Mouse (Mus musculus) spleen, embryonic (tissue): ENCODE results near the gene H2afy2.

Experiments used
- CTCF ChIA-PET: fragments of 350-600 bp; sonication (Branson Sonifier 250); formaldehyde crosslinking; loops from one replicate; lab custom pipeline; 2022; lab: Charles Lee

Gene H2afy2

DNA sequence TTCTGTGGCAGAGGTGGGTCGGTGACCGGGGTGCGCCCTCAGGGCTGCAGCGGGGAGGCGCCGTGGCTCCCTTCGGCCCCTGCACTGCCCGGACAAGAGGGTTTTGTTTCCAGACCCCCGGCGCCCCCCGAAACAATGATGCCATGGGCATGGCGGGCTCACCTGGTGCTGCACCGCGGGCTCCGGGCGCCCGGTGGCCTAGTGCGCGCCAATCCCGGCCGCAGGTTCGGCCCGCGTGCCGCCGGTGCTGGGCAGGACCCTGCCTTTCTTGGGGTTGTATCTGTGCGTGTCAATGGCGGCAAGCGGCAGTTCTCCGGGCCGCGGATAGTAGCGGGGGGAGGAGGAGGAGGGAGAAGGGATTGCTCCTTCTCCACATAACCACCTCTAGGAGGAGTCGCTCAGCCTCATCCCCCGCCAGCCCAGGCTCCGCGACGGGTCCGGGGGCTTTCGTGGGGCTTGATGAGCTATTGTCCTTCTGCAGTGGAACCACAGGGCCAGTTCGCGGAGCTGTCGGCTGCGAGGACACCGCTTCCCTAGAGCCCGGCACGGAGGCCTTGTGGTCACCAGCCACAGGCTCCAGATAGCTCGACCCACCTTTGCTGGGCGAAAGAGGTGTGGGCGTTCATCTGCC lies at the start of gene H2afy2:
TSS of gene H2afy2 (minus strand) at position 527 of the 631 bp plus-strand sequence.
- CTCF ChIA-PET: no interaction called here

DNA sequence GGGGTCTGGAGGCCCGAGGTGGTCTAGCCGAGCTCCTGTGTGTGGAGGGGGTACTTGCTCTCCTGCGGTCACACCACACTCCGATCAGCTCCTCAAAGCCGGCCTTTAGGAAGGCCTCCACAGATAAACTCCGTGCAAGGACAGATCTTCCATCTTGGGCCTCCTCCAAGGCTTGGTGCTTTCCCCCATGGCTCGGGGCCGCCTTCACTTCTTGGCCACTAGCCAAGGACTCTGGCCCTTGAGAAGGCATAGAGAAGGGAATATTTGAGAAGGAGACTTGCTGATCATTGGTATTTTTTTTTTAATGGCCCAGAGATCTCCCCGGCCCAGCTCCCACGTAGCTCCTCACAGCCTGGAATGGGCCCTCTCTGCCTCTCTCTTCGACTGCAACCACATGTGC lies 48.8 kb upstream of the H2afy2 start:
- CTCF ChIA-PET: no interaction called here

DNA sequence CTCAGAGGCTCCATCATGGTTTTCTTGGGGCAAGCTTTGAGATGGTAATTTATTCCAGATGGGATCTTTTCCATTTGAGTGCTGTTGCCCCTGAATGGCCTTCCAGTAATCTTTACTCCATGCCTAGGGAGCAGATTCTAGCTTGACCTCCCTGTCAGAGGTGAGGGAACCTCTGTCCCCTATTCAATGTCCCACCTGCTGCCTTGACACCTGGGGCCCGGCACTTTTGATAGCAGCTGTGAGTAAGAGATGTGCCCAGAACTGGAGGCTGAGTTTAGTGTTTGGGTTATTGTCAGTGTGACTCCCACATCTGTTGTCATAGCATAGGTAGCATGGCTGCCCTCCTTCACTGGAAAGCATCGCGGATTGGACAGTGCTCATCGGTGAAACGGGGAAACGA lies 47.8 kb upstream of the H2afy2 start:
- CTCF ChIA-PET: no interaction called here

DNA sequence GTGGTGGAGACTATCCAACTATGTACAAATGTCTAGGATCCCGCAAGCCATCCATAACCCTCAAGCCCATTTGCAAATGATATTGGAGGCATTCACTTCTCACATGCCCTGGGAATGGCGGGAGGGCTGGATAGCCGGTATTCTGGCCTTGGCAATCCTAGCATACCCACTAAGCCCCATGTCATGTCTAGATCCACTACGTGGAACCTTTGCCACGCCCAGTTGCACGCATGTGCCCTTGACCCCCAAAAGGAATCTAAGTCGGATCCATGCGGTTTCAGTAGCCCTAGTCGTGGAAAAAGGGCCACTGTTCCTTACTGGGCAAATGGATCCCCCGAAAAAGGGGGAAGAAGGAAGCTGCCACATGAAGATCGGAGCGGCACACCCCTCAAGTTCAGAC lies 47.3 kb upstream of the H2afy2 start:
- CTCF ChIA-PET: no interaction called here

DNA sequence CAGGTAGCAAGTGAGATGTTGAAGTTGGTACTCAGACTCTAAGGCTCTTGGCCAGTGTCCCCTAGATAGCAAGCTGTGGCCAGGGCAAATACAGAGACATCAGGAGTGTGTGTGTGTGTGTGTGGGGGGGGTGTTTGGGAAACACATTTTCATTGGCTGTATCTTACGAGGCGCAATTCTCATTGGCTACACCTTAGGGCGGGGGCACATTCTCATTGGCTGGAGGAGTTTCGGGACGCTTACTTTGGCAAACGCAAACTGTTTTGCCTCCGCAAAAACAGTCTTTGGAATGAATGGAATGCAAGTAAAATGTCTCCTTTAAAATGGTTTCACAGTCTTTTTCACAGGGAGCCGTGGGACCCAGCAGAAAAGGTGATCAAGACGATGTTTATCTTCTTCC lies 46.9 kb upstream of the H2afy2 start:
- CTCF ChIA-PET: no interaction called here

DNA sequence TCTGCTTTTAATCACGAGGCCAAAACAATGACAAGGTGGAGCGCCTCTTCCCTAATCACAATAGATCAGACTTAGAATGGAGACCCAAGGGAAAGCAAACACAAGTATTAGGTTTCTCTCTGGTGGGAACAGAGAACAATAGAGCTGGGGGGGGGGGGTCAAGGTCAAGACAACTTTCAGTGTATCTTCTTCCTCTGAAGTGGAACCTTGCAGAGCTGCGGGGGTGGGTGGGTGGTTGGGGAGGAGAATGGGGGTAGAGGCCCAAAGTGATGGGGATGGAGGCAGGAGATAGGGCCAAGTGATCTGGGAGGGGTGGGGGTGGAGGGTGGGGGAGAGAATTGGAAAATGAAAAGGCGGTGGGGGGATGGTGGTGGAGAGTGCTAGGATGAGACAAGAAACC lies 45.1 kb upstream of the H2afy2 start:
- CTCF ChIA-PET: no interaction called here

DNA sequence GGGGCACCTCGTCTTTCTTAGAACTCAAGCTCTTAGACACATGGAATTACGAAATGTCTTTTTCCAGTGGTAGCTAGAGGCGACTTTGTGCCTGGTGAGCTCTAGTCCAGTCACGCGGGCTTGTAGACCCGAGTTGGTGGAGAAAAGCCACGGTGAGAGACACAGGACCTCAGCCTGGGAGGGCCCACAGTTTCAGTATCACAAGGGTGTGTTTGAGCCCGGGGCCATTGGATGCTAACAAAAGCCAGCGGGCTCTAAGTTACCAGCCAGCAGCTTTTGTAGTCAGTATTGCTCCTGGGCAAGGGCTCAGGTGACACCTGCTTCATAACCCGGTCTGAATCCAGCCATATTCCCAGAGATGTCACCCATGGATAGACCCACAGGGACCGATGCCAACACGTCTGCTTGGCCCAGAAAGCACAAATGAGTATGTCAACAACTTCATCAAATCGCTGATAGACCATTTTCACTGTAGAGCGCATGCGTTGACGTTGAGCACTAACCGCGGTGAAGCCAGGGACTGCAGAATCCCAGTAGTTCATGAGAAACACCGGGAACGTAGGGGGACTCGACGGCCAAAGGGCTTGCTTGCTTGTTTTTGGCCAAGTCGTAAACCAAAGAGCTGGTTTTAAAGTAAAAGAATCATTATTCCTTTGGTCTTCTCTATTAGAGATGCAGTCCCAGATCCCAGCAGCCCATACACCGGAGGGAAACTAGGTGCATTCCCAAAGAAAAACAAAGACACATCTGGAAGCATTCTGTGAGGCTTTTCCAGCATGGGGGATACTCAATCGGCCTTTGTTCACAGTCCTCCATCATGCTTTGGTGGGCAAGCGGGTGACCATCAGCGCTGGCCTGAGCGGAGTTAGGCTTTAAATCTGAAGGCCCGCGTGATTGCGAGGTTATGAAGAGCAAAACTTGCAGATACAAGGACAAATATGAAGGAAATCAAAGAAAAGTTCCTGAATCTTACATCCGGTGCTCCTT lies 44.3 kb upstream of the H2afy2 start:
- CTCF ChIA-PET: no interaction called here

DNA sequence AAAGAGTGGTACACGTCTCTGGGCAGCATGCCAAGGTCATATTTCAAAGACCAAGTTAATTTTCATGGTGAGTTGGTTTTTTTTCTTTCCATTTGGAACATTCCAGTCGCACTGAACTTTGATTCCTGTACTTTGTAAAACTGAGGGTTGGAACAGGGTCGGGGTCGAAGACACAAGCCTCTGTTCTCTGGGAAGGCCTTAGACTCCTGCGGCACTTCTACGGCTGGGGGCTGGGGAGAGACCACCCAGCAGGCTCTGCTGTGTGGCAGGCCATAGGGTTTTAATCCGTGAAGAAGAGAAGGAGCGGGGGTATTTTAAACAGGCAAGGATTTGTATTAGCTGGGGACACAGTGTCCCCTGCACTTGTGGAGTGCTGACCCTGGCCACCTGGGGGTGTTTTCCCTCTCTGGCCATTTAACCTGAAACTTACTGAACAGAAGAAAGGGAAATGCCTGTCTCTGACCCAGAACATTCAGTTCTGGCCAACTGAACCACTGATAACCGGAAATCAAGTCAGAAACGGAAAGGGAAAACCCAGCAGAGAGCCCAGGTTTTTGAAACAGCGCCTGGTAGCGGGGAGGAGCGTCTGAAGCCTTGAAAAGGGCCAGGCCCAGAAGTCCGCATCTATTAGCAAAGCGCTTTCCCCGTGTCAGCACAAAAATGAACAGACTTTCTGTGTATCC lies 42.9 kb upstream of the H2afy2 start:
- CTCF ChIA-PET: no interaction called here

DNA sequence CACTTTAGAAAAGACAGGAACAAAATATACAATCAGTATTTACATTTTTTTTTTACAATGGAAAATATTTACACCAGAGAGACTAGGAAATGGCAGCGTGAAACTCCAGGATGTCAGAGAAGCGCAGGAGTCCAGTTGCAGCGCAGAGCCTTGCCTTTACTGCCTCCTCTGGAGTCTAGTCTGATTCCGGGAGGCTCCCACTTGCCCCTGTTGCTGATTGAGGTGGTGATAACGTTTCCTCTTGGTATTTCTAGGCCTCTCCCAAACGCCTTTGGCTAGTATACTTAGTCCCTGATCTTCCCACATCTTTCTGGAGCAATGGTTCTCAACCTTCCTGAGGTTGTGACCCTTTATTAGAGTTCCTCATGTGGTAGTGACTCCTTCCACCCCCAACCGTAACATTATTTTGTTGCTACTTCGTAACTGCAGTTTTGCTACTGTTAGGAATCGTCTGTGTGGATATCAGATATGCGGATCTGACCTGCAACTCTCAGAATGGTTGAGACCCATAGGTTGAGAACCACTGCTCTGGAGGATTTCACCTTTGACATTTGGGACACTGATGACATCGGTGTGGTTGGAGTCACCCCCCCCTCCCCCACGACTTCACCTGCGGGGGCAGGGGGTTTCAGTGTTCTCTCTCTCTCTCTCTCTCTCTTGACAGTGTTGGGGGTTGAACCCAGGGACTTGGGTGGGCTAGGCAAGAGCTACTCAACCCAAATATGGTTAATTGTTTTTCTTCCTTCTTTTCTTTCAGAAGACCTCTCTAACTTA lies 42.2 kb upstream of the H2afy2 start:
- CTCF ChIA-PET: interaction anchor here (0.7 kb wide), 1 partner anchor 273 kb away, joined by 3 read pairs; no protein-coding TSS in a partner anchor

DNA sequence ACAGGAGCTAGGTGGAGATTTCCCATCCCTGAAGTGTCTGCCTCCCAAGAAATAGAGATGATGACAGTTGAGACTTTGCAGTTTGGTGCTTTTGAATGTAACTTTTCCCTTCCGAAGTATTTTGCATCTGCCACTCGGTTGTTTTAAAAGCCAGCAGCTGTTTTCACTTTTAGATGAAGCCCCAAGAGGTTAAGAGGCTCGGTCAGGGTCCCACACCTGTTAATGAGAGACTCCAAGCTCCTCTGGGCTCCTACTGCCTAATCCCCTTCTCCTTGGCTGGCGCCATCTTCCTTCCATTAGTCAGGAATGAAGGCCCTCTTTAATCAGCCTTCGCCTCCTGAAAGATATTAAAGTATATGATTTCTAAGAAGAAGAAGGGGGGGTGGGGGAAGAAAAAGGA lies 41.6 kb upstream of the H2afy2 start:
- CTCF ChIA-PET: interaction anchor here (0.7 kb wide), 1 partner anchor 273 kb away, joined by 3 read pairs; no protein-coding TSS in a partner anchor

DNA sequence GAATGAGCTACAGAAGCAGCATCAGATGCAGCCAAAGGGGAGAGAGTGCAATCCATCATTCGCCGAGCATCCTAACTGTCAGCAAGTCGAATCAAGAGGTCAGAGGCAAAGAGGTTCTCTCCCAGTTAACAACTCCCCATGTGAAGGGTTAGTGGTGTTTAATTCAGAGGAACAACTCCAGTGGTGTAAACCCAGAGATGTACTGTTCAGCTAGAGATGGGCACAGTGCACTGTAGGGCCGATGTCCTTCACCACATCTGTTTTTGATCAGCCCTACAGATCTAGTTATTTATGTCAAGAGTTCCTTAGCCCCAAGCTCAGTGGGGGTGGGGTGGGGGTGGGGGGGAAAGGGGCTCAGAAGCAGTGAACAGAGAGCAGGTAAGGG lies 39.8 kb upstream of the H2afy2 start:
- CTCF ChIA-PET: interaction anchor here (0.6 kb wide), 1 partner anchor 441 kb away, joined by 12 read pairs; no protein-coding TSS in a partner anchor

DNA sequence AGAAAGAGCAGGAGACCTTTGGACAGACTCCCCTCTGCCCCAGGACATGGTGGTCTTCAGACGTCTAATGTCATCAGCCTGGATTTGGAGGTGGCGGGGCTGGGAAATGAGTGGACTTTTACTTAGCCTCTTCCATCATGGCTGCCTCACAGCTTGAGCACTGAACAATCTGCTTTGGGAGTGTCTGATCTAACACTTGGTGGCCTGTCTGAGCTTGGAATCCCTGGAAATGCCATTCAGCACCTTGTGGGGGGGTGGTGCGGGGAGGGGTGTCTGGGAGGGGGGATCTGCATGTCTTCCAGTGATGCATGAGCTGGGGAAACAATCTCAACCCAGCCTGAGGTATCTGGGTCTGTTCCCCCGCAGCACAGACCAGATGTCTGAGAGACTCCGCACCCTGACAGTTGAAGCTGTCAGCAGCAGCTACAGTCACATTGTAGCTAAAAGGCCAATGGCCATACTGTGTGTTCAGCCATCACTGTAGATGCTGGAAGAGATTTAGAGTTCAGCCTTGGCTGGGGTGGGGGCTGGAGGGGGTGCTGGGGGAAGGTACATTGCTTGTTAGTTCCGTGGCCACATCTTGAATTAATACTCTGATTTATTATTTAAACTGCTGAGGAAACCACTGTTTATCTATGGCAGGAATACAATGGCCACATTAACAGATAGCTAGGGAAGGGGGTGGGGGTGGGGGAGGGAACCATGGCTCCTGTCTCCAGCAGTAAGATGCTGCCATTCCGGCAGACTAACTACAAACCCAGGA lies 39.2 kb upstream of the H2afy2 start:
- CTCF ChIA-PET: interaction anchor here (0.6 kb wide), 1 partner anchor 441 kb away, joined by 12 read pairs; no protein-coding TSS in a partner anchor

DNA sequence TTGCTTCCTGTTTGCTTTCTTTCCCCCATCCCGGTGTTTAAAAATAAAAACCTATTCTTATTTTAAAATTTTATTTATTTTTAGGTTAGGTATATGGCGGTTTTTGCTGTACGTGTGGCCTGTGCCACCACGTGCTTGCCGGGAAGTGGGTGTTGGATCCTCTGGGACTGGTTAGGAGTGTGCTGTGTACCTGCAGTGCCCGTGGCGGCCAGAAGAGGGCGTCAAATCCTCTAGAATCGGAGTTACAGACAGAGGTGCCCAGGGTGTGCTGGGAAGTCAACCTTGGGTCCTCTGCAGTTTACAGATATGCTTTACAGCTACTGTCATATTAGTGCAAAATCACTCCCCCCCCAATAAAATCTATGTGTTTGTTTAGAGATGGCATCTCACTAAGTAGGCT lies 36.1 kb upstream of the H2afy2 start:
- CTCF ChIA-PET: no interaction called here

DNA sequence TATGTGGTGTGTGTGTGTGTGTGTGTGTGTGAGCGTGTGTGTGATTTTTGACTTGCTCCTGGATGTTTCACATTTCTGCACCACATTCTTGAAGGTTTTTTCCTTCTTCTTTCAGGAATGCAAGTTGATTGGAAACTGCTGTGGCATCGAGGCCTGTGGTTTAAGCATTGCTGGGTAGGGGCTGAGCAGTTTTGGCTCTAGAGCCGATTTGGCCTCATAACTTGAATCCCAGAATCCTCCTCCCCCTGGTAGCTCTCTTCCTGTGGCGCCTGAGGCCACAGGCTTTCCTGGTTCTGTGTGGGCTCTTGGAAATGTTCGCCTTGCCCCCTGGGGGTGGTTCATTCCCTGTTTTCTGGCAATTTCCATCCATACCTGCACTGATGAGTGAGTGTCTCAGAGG lies 28.0 kb upstream of the H2afy2 start:
- CTCF ChIA-PET: interaction anchor here (0.7 kb wide), 1 partner anchor 162 kb away, joined by 6 read pairs; no protein-coding TSS in a partner anchor

DNA sequence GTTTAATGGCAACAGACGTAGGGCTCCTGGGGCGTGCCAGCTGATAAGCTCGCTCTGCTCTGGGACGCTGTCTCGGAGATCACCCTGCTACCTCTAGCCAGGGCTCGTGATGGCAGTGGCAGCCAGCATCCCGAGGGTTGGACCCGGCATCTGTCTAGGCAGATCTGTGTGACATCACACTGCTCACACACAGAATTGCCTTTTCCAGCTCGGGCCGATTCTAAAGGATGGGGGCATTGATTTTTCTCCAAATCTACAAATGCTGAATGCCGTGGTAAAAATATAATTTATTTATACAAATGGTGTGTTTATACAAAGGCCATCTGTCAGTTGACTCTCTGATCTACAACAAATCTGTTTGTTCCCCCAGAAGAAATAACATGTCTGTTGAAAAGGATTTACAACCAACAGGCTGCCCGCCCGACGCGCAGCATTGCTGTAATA lies 14.2 kb upstream of the H2afy2 start:
- CTCF ChIA-PET: no interaction called here

DNA sequence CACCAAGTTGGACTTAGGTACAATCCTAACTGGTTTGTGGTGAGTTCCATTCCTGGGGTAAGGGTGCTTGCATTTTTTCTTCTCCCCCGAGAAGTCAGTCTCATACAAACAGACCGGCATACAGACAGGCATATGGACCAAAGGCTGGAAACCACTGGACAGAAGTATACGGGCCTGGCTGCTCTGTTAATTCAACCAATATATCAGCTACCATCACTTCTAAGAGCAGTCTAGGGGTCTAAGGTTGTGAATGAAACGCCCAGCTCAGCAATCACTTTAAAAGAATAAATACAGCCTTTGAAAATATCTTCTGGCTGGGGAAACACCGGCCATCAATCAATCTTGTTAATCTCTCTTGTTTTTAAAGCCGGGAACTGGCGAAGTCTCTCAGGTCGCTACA lies 11.5 kb upstream of the H2afy2 start:
- CTCF ChIA-PET: no interaction called here

DNA sequence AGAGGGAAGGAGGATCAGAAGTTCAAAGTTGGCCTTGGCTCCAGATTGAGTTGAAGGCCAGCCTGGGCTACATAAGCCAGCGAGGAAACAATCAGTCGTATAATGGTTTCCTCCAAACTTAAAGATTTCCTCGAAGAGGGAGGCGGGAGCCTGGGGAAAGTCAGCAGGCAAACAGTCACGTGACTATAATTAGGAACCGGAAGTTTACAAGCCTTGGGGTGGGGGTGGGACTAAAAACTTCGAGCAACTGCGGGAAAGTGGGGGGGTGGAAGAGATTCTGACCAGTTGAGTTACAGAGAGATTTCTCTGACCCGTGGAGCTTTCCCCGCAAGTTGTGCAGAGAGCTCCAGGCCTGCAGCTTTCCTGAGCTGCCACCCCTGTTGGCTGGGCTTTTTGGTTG lies 11.0 kb upstream of the H2afy2 start:
- CTCF ChIA-PET: no interaction called here

DNA sequence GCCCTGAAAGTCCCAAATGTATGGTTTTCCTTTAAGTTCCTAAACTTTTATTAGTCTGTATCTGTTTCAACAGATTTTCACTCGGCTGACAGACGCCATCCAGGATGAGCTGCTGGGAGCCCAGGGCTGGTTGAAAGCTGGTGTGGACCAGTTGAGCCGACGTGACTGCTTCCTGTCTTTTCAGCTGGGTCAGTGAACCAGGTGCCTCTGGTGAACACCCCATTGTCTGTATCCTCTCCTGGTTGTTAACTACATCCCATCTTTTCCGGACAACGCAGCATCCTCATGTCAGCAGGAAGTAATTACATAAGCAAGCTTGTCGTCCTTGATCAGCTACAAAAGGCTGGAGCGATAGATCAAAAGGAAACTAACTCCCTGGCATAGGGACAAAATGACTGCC lies 9.1 kb upstream of the H2afy2 start:
- CTCF ChIA-PET: no interaction called here

DNA sequence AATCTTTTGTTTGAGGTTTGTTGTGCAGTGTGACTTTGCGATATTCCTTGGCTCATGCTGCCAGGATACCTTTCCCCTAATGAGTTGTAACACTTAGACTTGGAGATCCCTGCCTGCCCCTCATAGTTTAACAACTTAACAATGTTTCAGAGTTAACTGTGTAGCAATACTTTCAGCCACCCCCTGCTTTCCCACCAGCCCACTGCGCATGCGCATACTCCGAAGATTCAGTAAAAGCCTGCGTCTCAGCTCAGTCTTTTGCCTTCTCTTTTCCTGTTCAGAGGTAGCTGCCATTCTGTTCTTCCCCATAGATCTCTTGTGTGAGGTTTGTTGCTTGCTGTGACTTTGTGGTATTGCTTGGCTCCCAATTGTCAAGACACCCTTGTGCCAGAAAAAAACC lies 4.6 kb upstream of the H2afy2 start:
- CTCF ChIA-PET: no interaction called here

DNA sequence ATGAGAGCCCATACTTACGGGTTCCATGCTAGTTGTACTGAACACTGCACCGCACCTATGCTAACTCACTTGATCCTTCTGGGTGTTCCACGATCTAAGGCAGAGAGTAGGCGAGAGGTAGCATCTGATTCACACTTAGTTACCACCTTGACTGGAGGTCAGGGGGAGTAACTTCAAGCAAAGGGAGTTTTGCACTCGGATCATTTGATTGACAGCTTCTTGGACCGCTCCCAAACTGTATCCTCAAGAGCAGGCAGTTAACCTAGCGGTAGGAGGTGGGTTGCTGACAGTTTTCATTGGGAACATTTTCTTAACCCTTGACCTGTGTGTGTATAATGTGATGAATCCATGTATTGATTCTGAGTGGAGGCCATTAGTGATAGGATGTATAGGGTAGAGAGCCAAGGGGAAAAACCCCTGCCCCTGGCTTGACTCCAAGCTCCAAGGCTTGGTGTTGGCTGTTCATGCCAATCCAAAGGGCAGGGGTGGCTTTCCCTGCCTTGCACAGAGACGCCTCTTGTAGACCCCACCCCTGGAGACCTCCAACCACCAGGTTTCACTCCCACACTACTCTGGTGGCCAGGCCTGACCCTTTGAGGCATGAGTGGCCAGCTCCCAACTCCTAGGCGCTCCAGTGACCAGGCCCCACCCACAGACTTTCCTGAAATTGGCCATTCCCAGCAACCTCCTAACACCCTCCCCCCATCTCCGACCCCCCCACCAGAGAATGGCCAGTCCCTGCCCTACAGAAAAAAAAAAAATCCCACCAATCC lies 3.8 kb upstream of the H2afy2 start:
- CTCF ChIA-PET: interaction anchor here (0.7 kb wide), 1 partner anchor 9 kb away, joined by 3 read pairs; no protein-coding TSS in a partner anchor
